Mouse (Mus musculus) heart, adult 18-20 months (tissue): ENCODE results near the gene Olfr1201. TPM values are rescaled to one million over a fixed set of nuclear protein-coding genes. Genes with fewer than 3 reads are reported as not detected.

ENCODE experiments used
- DNase-seq, 2 experiments: peaks; one replicate each; pipeline ENCODE4 v3.0.0; 2021 to 2022; ENCODE audit warnings: mixed read lengths in 1 of 2
- long read RNA-seq, 2 experiments: library from polyadenylated mRNA; stranded (forward); transcript quantifications; one replicate each; pipeline ENCODE4 v2.0.0; 2021
- total RNA-seq, 2 experiments: library from RNA; stranded (reverse); gene quantifications; 2 replicates each; pipeline ENCODE4 v1.2.3; 2021

Gene Olfr1201
- total RNA-seq = not detected
- long read RNA-seq, experiment 1 = 0 reads
- long read RNA-seq, experiment 2 = 0 reads

- DNase-seq = no peak
Measured at GRCm38 (mm10) chr2:88792736-88793135, at the start of gene Olfr1201. TSS of gene Olfr1201 (plus strand) at chr2:88793036.

- no peak for DNase-seq
Measured at GRCm38 (mm10) chr2:88743379-88743778, 49.5 kb upstream of the Olfr1201 start.

- DNase-seq = no peak
Measured at GRCm38 (mm10) chr2:88751270-88751669, 41.6 kb upstream of the Olfr1201 start, which contains the start of gene Olfr1198. TSS of gene Olfr1198 (minus strand) at chr2:88751370.

- DNase-seq = no peak
Measured at GRCm38 (mm10) chr2:88760369-88760768, 32.5 kb upstream of the Olfr1201 start, which contains the start of gene Olfr1199. TSS of gene Olfr1199 (minus strand) at chr2:88760469.

- DNase-seq = no peak
Measured at GRCm38 (mm10) chr2:88770388-88770787, 22.4 kb upstream of the Olfr1201 start, which contains the start of gene Olfr1200. TSS of gene Olfr1200 (minus strand) at chr2:88770488.

- DNase-seq = no peak
Measured at GRCm38 (mm10) chr2:88814196-88814595, 21.4 kb downstream of the Olfr1201 start, which contains the start of gene Olfr1202. TSS of gene Olfr1202 (plus strand) at chr2:88814496.

- DNase-seq = no peak
Measured at GRCm38 (mm10) chr2:88829437-88829836, 36.6 kb downstream of the Olfr1201 start, which contains the start of gene Olfr1205. TSS of gene Olfr1205 (plus strand) at chr2:88829737.

- DNase-seq = no peak
Measured at GRCm38 (mm10) chr2:88838477-88838876, 45.6 kb downstream of the Olfr1201 start.

Other genes with a start within 250 kb of the Olfr1201 start
- not detected for gene Olfr1188, start 236.1 kb upstream of the Olfr1201 start, total RNA-seq
- not detected for gene Olfr1189, start 206.6 kb upstream of the Olfr1201 start, total RNA-seq
- gene Olfr1191-ps1, start 152.5 kb upstream of the Olfr1201 start, total RNA-seq = not detected
- not detected for gene Olfr1192-ps1, start 144.5 kb upstream of the Olfr1201 start, total RNA-seq
- not detected for gene Olfr1193, start 117.4 kb upstream of the Olfr1201 start, total RNA-seq
- not detected for gene Olfr1195, start 103.8 kb upstream of the Olfr1201 start, total RNA-seq
- not detected for gene Olfr1196, start 88.4 kb upstream of the Olfr1201 start, total RNA-seq
- not detected for gene Olfr1197, start 60.7 kb upstream of the Olfr1201 start, total RNA-seq
- not detected for gene Olfr1198, start 41.7 kb upstream of the Olfr1201 start, total RNA-seq
- gene Olfr1199, start 32.6 kb upstream of the Olfr1201 start, total RNA-seq = not detected
- gene Olfr1200, start 22.5 kb upstream of the Olfr1201 start, total RNA-seq = not detected
- gene Olfr1202, start 21.5 kb downstream of the Olfr1201 start, total RNA-seq = not detected
- not detected for gene Olfr1205, start 36.7 kb downstream of the Olfr1201 start, total RNA-seq
- not detected for gene Olfr1204, start 56.3 kb downstream of the Olfr1201 start, total RNA-seq
- gene Olfr1206, start 70.2 kb downstream of the Olfr1201 start, total RNA-seq = not detected
- not detected for gene Olfr1208, start 109.3 kb downstream of the Olfr1201 start, total RNA-seq
- gene Olfr1209, start 122.1 kb downstream of the Olfr1201 start, total RNA-seq = not detected
- gene Olfr1211, start 145.1 kb downstream of the Olfr1201 start, total RNA-seq = not detected
- not detected for gene Olfr1212, start 160.9 kb downstream of the Olfr1201 start, total RNA-seq
- gene Gm13762, start 187.2 kb downstream of the Olfr1201 start, total RNA-seq = not detected
- not detected for gene Olfr1214, start 199.6 kb downstream of the Olfr1201 start, total RNA-seq
- gene Olfr1215, start 213.9 kb downstream of the Olfr1201 start, total RNA-seq = not detected
- not detected for gene Olfr1216, start 225.3 kb downstream of the Olfr1201 start, total RNA-seq
- gene Olfr1217, start 239.0 kb downstream of the Olfr1201 start, total RNA-seq = not detected